Mouse (Mus musculus) erythroblast, embryonic 14.5 days (primary cell): ENCODE measurements around the gene Mnd1.

Source experiments
- GATA1 ChIP-seq: IDR thresholded peaks from 2 replicates; pipeline ENCODE4 v1.6.1; 2012; ENCODE audit warnings: low read length, inconsistent platforms, mixed read lengths
- TAL1 ChIP-seq: IDR thresholded peaks from 3 replicates; pipeline ENCODE4 v1.6.1; 2012; ENCODE audit warnings: low read length, inconsistent platforms, mixed read lengths

GRCm38 (mm10) chr3:84086337-84086736 is 69.2 kb downstream of the Mnd1 start:
- TF ChIP-seq GATA1 (no peak), TAL1 (no peak)
